Mouse (Mus musculus) limb, embryonic 14.5 days (tissue): ENCODE data around the gene Fcmr. TPM values are rescaled to one million over a fixed set of nuclear protein-coding genes. Genes with fewer than 3 reads are reported as not detected.

Source experiments
- ATAC-seq: fragments of 200-750 bp; cut with Nextera tagmentation; 2 replicates; pipeline ENCODE4 v1.8.0; 2017; ENCODE audit warnings: low read depth, moderate number of reproducible peaks, moderate TSS enrichment; ENCODE audit not compliant: low FRiP score
- DNase-seq: peaks from one replicate; pipeline ENCODE4 v3.0.0-alpha.2; 2015; ENCODE audit warnings: low spot score
- H3K27ac ChIP-seq: fragments of 300-500 bp; sonication (generic); replicated peaks from 2 replicates; pipeline ENCODE4 v1.5.1; 2014; ENCODE audit warnings: low read depth, mild to moderate bottlenecking, low read length, moderate library complexity, mixed read lengths
- H3K27me3 ChIP-seq: fragments of 300-500 bp; sonication (generic); 2 replicates; pipeline ENCODE4 v1.6.1; 2014; ENCODE audit warnings: low read length, mixed read lengths; ENCODE audit not compliant: control insufficient read depth, insufficient read depth
- H3K36me3 ChIP-seq: fragments of 300-500 bp; sonication (generic); 2 replicates; pipeline ENCODE4 v1.6.1; 2014; ENCODE audit warnings: mild to moderate bottlenecking, low read length, moderate library complexity, mixed read lengths; ENCODE audit not compliant: control insufficient read depth, insufficient read depth
- H3K4me1 ChIP-seq: fragments of 300-500 bp; sonication (generic); 2 replicates; pipeline ENCODE4 v1.6.1; 2014; ENCODE audit warnings: antibody characterized with exemption, low read length, mixed read lengths; ENCODE audit not compliant: control insufficient read depth, insufficient read depth
- H3K4me2 ChIP-seq: fragments of 300-500 bp; sonication (generic); replicated peaks from 2 replicates; pipeline ENCODE4 v1.6.1; 2014; ENCODE audit warnings: low read depth, mild to moderate bottlenecking, low read length, moderate library complexity; ENCODE audit not compliant: severe bottlenecking
- H3K4me3 ChIP-seq: fragments of 300-500 bp; sonication (generic); replicated peaks from 2 replicates; pipeline ENCODE4 v1.5.1; 2014; ENCODE audit warnings: low read length
- H3K9ac ChIP-seq: fragments of 300-500 bp; sonication (generic); 2 replicates; pipeline ENCODE4 v1.6.1; 2014; ENCODE audit warnings: mild to moderate bottlenecking, low read depth, low read length, moderate library complexity; ENCODE audit not compliant: severe bottlenecking
- H3K9me3 ChIP-seq: fragments of 300-500 bp; sonication (generic); 2 replicates; pipeline ENCODE4 v1.6.1; 2016; ENCODE audit warnings: low read length; ENCODE audit not compliant: control insufficient read depth
- POLR2A ChIP-seq: fragments of 200-500 bp; IDR thresholded peaks from 2 replicates; pipeline ENCODE4 v1.8.0; 2012; ENCODE audit warnings: inconsistent platforms, mild to moderate bottlenecking, moderate library complexity, borderline replicate concordance; ENCODE audit not compliant: insufficient read depth, insufficient read length; ENCODE audit errors: extremely low read depth
- WGBS: fragments of 180-500 bp; shearing (Covaris S2); extraction: QIAGEN DNeasy Blood & Tissue Kit; methylation state at CpG from one replicate; pipeline ENCODE4 v1.1.7; 2014; 5-methylcytosine and 5-hydroxymethylcytosine counted together
- polyA plus RNA-seq, 2 experiments: library from polyadenylated mRNA; depleted of rRNA in 1 of 2; stranded (reverse) in 1 of 2; unstranded in 1 of 2; fragments of >200 nt; fragmentation: Nextera tagmentation in 1 of 2; extraction: Ambion mirVana in 1 of 2; gene quantifications; 2 replicates each; pipeline versions ENCODE4 v1.2.1 to v1.2.3; 2012 to 2014

Fcmr gene
- not detected in 2 replicates for polyA plus RNA-seq (2012; rRNA removed)
- not detected in 2 replicates for polyA plus RNA-seq (2014; fragmentation: Nextera tagmentation; extraction: Ambion mirVana)

- Histone ChIP-seq H3K36me3 (no peaks in the 10 kb centered on the region), H3K4me3 (no peak within 1 kb of the TSS), H3K27me3 (no peaks in the 10 kb centered on the region), H3K4me2 (no peak within 1 kb of the TSS), H3K4me1 (no peaks in the 10 kb centered on the region), H3K27ac (no peak within 1 kb of the TSS), H3K9ac (no peak within 1 kb of the TSS), H3K9me3 (no peaks in the 10 kb centered on the region)
- no peak for TF ChIP-seq POLR2A
- ATAC-seq (no peak), DNase-seq (no peak)
- WGBS = 85% methylated on average over 7 of the region's 7 CpGs
Observed at GRCm38 (mm10) chr1:130865541-130866221, at the start of gene Fcmr. Fcmr (plus strand) TSS chr1:130865669.

- DNase-seq (no peak), ATAC-seq (no peak)
- Histone ChIP-seq H3K4me1 (no peaks in the 10 kb centered on the region), H3K27me3 (no peaks in the 10 kb centered on the region), H3K4me3 (no peak overlapping the region), H3K27ac (no peak overlapping the region), H3K9ac (no peak overlapping the region), H3K36me3 (no peaks in the 10 kb centered on the region), H3K4me2 (no peak overlapping the region), H3K9me3 (no peaks in the 10 kb centered on the region)
- WGBS = 63% methylated on average over 1 of the region's 1 CpGs
- TF ChIP-seq POLR2A = no peak
Observed at GRCm38 (mm10) chr1:130819737-130820136, 45.7 kb upstream of the Fcmr start.

- Histone ChIP-seq H3K4me1 (no peaks in the 10 kb centered on the region), H3K4me3 (no peak overlapping the region), H3K27me3 (no peaks in the 10 kb centered on the region), H3K4me2 (no peak overlapping the region), H3K9me3 (no peaks in the 10 kb centered on the region), H3K36me3 (no peaks in the 10 kb centered on the region), H3K9ac (no peak overlapping the region), H3K27ac (no peak overlapping the region)
- no peak for DNase-seq
- no peak for ATAC-seq
- TF ChIP-seq POLR2A = no peak
- 85% methylated on average over 7 of the region's 7 CpGs for WGBS
Observed at GRCm38 (mm10) chr1:130820316-130821148, 44.9 kb upstream of the Fcmr start.

GRCm38 (mm10) chr1:130821149-130821471 is 44.4 kb upstream of the Fcmr start:
- H3K27ac ChIP-seq = no peak overlapping the region
- ATAC-seq (no peak), DNase-seq (no peak)
- 78% methylated on average over 2 of the region's 2 CpGs for WGBS
- no peak overlapping the region for H3K4me2 ChIP-seq
- H3K4me3 ChIP-seq = no peak overlapping the region
- no peaks in the 10 kb centered on the region for H3K4me1 ChIP-seq
- no peaks in the 10 kb centered on the region for H3K36me3 ChIP-seq
- H3K9me3 ChIP-seq = no peaks in the 10 kb centered on the region
- no peak overlapping the region for H3K9ac ChIP-seq
- no peaks in the 10 kb centered on the region for H3K27me3 ChIP-seq
- TF ChIP-seq POLR2A = no peak

GRCm38 (mm10) chr1:130821911-130822625 is 43.4 kb upstream of the Fcmr start:
- WGBS = 72% methylated on average over 9 of the region's 9 CpGs
- no peak for TF ChIP-seq POLR2A
- Histone ChIP-seq H3K9me3 (no peaks in the 10 kb centered on the region), H3K27me3 (no peaks in the 10 kb centered on the region), H3K4me3 (no peak overlapping the region), H3K4me1 (no peaks in the 10 kb centered on the region), H3K36me3 (no peaks in the 10 kb centered on the region), H3K4me2 (no peak overlapping the region), H3K27ac (no peak overlapping the region), H3K9ac (no peak overlapping the region)
- DNase-seq (no peak), ATAC-seq (no peak)
